Mouse (Mus musculus) hindbrain, embryonic 11.5 days (tissue): Measurements from ENCODE around the gene Fto. TPM values are rescaled to one million over a fixed set of nuclear protein-coding genes. Genes with fewer than 3 reads are reported as not detected.

Source experiments
- ATAC-seq: fragments of 200-750 bp; cut with Nextera tagmentation; 2 replicates; pipeline ENCODE4 v1.8.0; 2017; ENCODE audit warnings: mild to moderate bottlenecking, moderate TSS enrichment, moderate library complexity; ENCODE audit not compliant: low FRiP score
- DNase-seq: peaks from one replicate; pipeline ENCODE4 v3.0.0-alpha.2; 2015; ENCODE audit warnings: low spot score
- H3K27ac ChIP-seq: fragments of 300-500 bp; sonication (generic); 2 replicates; pipeline ENCODE4 v1.5.1; 2014; ENCODE audit warnings: mild to moderate bottlenecking, low read depth, low read length
- H3K27me3 ChIP-seq: fragments of 300-500 bp; sonication (generic); 2 replicates; pipeline ENCODE4 v1.6.1; 2014; ENCODE audit warnings: mild to moderate bottlenecking, low read length, moderate library complexity, mixed read lengths; ENCODE audit not compliant: control insufficient read depth, insufficient read depth
- H3K36me3 ChIP-seq: fragments of 300-500 bp; sonication (generic); 2 replicates; pipeline ENCODE4 v1.6.1; 2014; ENCODE audit warnings: mild to moderate bottlenecking, low read length, moderate library complexity, mixed read lengths; ENCODE audit not compliant: control insufficient read depth, insufficient read depth
- H3K4me1 ChIP-seq: fragments of 300-500 bp; sonication (generic); replicated peaks from 2 replicates; pipeline ENCODE4 v1.6.1; 2014; ENCODE audit warnings: low read length, mixed read lengths; ENCODE audit not compliant: control insufficient read depth, insufficient read depth
- H3K4me2 ChIP-seq: fragments of 300-500 bp; sonication (generic); replicated peaks from 2 replicates; pipeline ENCODE4 v1.6.1; 2014; ENCODE audit warnings: mild to moderate bottlenecking, low read depth, low read length
- H3K4me3 ChIP-seq: fragments of 300-500 bp; sonication (generic); 2 replicates; pipeline ENCODE4 v1.5.1; 2014; ENCODE audit warnings: low read depth, low read length
- H3K9ac ChIP-seq: fragments of 300-500 bp; sonication (generic); 2 replicates; pipeline ENCODE4 v1.6.1; 2014; ENCODE audit warnings: low read depth, low read length
- H3K9me3 ChIP-seq: fragments of 300-500 bp; sonication (generic); 2 replicates; pipeline ENCODE4 v1.6.1; 2016; ENCODE audit warnings: low read length; ENCODE audit not compliant: control insufficient read depth
- WGBS: fragments of 180-500 bp; shearing (Covaris S2); extraction: QIAGEN DNeasy Blood & Tissue Kit; methylation state at CpG from one replicate; pipeline ENCODE4 v1.1.7; 2014; 5-methylcytosine and 5-hydroxymethylcytosine counted together
- polyA plus RNA-seq: library from polyadenylated mRNA; unstranded; fragments of >200 nt; fragmentation: Nextera tagmentation; extraction: Ambion mirVana; gene quantifications from 2 replicates; pipeline ENCODE4 v1.2.1, GENCODE M21; 2014

Fto gene
- polyA plus RNA-seq, 1 experiment from 2014 or later: 94.7 TPM

DNA sequence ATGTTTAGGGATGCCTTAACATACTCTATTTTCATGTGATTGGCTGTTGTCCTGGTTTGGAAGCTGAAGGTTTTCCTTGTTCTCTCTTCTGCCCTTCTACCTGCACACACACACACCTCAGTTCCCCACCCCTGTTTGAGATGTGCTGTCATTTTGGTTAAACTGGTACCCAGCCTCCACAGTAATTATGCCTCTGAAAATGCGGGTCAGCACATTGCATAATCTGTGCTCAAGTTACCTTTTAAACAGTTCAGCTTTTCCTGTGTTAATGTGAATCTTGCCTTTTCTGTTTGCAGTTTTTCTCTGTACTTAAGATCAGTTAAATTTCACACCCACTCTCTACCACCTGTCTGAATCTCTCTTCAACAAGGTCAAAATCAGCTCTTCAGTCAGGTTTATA is 113.2 kb downstream of the Fto start:
- no peak for DNase-seq
- Histone ChIP-seq H3K4me3 (no peak overlapping the region), H3K4me1 (no peaks in the 10 kb centered on the region), H3K9ac (no peak overlapping the region), H3K27me3 (no peaks in the 10 kb centered on the region), H3K27ac (no peak overlapping the region), H3K36me3 (no peaks in the 10 kb centered on the region), H3K9me3 (no peaks in the 10 kb centered on the region), H3K4me2 (no peak overlapping the region)
- WGBS: 80% methylated on average over 1 of the region's 1 CpGs
- no peak for ATAC-seq

DNA sequence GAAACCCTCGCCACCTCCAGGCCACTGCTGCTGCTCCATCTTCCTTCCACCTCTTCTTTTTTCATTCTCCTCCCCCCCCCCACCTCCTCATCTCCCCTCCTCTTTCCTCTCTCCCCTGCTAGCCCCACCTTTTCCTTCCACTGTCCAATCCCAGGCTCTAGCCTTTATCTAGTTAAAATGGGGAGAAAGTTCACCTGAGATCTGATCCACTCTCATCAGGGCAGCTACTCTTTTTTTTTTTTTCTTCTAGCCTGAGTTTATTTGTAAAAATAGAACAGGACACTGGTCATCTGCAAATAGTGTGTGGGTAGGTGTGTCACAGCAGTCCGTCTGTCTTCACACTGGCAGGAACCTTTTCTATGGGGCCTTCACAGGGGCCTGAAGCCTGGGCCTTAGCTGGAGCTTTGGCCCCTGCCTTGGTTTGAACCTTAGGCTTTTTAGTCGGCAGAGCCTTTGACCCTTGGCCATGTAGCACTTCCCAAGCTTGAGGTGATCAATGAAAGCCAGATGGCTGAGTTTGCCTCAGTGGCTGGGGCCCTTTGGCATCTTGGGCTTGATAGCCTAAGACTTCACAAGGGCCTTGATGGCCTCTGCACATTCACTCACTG is 117.1 kb downstream of the Fto start:
- DNase-seq (no peak), ATAC-seq (no peak)
- H3K4me2 ChIP-seq: no peak overlapping the region
- no peaks in the 10 kb centered on the region for H3K27me3 ChIP-seq
- no peak overlapping the region for H3K4me3 ChIP-seq
- H3K36me3 ChIP-seq: no peaks in the 10 kb centered on the region
- no peaks in the 10 kb centered on the region for H3K9me3 ChIP-seq
- H3K9ac ChIP-seq: no peak overlapping the region
- no peaks in the 10 kb centered on the region for H3K4me1 ChIP-seq
- WGBS: 91% methylated on average over 3 of the region's 3 CpGs
- H3K27ac ChIP-seq: no peak overlapping the region

DNA sequence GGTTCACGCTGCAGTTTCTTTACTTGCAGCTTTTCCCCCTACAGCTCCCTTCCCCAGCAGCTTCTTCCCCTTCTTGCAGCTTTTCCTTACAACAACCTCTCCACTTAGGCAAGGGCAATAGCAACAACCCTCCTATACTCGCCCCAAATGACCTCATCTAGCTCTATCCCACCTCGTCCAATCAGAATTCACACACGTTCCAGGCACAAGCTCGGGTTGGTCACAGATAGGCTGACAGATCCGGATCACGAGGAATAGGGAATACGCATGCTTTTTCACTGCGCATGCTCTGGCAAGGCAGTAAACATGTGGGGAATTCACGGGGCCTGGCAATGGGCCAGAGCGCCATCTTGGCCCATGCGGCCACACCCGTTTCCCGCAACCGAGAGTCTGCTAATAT is 122.7 kb downstream of the Fto start:
- no peaks in the 10 kb centered on the region for H3K4me1 ChIP-seq
- no peaks in the 10 kb centered on the region for H3K36me3 ChIP-seq
- no peak for DNase-seq
- ATAC-seq: no peak
- H3K4me2 ChIP-seq: no peak overlapping the region
- H3K27me3 ChIP-seq: no peaks in the 10 kb centered on the region
- H3K9ac ChIP-seq: no peak overlapping the region
- WGBS: 97% methylated on average over 15 of the region's 15 CpGs
- no peak overlapping the region for H3K27ac ChIP-seq
- no peaks in the 10 kb centered on the region for H3K9me3 ChIP-seq
- no peak overlapping the region for H3K4me3 ChIP-seq

DNA sequence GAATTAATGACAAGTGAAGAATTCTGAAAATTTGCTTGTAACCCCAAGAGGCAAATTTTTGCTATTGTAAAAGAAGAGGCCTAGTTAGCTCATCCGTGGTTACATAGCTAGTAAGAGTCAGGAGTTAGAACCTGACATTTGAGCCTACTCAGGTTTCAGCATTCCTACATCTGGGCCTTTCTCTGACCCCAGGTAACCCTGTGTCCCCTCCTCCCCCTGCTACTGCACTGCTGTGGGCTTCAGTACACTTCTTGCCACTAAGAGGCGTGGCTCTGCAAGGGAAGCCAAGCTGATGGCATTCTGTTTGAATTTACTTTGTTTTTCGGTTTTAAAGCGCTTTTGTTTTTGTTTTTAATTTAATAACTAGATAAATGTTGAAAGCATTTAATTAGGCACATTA is 130.6 kb downstream of the Fto start:
- DNase-seq (no peak), ATAC-seq (no peak)
- Histone ChIP-seq H3K36me3 (no peaks in the 10 kb centered on the region), H3K4me1 (no peaks in the 10 kb centered on the region), H3K4me3 (no peak overlapping the region), H3K4me2 (no peak overlapping the region), H3K27ac (no peak overlapping the region), H3K9ac (no peak overlapping the region), H3K27me3 (no peaks in the 10 kb centered on the region), H3K9me3 (no peaks in the 10 kb centered on the region)
- 70% methylated on average over 4 of the region's 4 CpGs for WGBS

DNA sequence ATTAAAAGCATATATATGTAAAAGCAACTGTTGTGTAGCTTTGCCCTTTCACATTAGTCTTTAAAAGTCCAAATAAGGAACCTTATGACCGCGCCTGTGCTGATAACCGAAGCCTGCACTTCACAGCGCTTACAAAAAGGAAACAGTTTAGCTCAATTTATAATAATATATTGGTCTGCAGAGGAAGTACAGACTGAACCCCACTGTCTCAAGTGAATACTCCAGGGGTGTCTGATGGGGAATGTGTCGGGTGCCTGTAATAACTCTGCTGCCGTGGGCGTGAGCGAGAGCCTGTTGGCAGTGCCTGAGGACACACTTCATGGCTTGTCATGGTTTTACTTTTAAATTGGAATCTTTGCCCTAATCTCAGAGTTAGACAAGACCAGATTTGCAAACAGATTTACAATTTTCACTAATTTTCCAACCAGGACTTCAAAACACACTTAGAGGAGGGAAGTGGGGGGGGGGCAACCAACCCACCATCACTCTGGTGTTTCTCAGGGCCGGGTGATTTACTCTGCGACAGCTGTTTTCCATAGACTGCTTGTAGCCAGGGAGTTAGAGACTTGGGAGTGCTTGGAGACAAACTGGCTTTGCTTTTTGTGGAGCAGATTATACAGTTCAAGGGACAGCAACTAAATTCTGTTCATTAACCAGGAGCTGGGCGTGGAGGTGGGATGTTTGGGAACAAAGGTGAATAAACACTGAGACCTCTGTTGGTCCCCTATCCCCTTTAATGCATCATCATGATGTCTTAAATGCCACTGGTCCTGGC is 131.5 kb downstream of the Fto start:
- Histone ChIP-seq H3K27ac (no peak overlapping the region), H3K4me3 (no peak overlapping the region), H3K9ac (no peak overlapping the region), H3K4me1 (no peaks in the 10 kb centered on the region), H3K27me3 (no peaks in the 10 kb centered on the region), H3K36me3 (no peaks in the 10 kb centered on the region), H3K9me3 (no peaks in the 10 kb centered on the region), H3K4me2 (no peak overlapping the region)
- DNase-seq (no peak), ATAC-seq (no peak)
- whole genome bisulfite sequencing: 79% methylated on average over 11 of the region's 11 CpGs

DNA sequence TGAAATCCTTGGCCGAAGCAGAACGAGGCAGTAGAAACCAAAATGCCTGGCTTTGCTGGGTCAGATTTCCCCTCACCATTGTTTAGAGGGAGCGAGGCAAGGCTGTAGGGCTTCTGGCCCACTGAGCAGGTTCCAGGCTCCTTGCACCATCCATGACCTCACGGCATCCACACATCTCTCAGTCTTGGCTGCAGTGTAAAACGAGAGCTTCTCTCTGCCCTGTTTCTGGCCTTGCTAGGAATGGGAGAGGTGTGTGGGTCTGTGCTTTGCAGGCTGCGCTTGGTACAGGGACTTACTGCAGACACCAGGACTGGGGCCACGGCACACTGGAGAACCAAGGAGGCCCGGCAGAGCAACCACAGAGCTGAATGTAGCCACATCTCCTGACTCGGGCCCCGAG is 132.2 kb downstream of the Fto start:
- Histone ChIP-seq H3K36me3 (no peaks in the 10 kb centered on the region), H3K27ac (no peak overlapping the region), H3K27me3 (no peaks in the 10 kb centered on the region), H3K4me2 (no peak overlapping the region), H3K4me1 (no peaks in the 10 kb centered on the region), H3K9me3 (no peaks in the 10 kb centered on the region), H3K9ac (no peak overlapping the region), H3K4me3 (no peak overlapping the region)
- ATAC-seq: no peak
- WGBS: 82% methylated on average over 10 of the region's 10 CpGs
- DNase-seq: no peak

DNA sequence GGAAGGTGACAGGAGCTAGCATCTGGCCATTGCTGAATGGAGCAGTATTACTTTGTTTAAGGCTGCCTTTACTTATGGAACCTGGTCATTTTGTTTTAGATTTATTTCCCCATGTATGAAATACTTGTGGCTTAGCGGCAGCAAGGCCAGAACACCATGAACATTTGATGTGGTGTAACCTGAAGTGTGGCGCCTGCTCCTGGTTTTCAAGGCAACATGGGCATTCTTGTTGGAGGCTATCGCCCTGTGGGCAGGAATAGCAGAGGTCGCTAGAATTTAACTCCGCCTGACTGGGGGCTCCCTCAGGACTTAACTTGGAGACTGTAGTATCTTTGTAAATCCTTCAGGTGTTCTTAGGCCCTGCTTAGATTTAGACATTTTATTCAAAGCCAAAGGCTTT is 132.7 kb downstream of the Fto start:
- WGBS: 93% methylated on average over 5 of the region's 5 CpGs
- Histone ChIP-seq H3K27me3 (no peaks in the 10 kb centered on the region), H3K9ac (no peak overlapping the region), H3K4me2 (no peak overlapping the region), H3K27ac (no peak overlapping the region), H3K9me3 (no peaks in the 10 kb centered on the region), H3K4me1 (no peaks in the 10 kb centered on the region), H3K4me3 (no peak overlapping the region), H3K36me3 (no peaks in the 10 kb centered on the region)
- ATAC-seq (no peak), DNase-seq (no peak)

DNA sequence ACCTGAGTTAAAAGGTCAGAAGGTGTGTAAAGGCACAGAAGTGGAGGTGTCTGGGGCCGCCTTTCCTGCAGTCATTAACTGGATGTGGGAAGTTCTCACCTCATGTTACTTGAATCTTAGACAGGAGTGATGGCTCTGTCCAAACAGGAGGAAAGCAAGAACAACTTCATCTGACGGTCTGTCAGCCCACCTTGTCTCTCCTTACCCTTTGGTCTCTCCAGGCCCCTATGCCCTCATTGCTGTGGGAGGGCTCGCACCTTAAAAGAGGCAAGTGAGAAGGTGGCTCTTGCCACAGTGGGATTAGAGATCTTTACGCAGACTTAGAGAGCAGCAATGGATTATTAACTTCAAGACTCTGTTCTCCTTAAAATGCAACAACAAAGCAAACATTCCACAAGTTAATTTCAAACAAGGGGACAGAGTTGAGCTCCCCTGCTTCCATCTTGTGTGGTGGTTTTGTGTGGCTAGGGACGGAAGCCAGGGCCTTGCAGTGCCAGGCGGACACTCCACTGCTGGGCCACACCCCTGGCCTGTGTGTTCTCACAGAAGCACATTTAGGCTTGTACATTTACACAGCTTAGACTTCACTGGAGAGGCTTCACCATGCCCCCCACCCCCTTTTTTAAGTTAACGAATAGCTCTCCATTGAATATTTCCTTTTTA is 135.5 kb downstream of the Fto start:
- WGBS: 91% methylated on average over 7 of the region's 7 CpGs
- H3K4me3 ChIP-seq: no peak overlapping the region
- ATAC-seq: no peak
- H3K27me3 ChIP-seq: no peaks in the 10 kb centered on the region
- no peaks in the 10 kb centered on the region for H3K36me3 ChIP-seq
- no peak overlapping the region for H3K27ac ChIP-seq
- no peak overlapping the region for H3K9ac ChIP-seq
- H3K4me2 ChIP-seq: no peak overlapping the region
- H3K4me1 ChIP-seq: no peaks in the 10 kb centered on the region
- H3K9me3 ChIP-seq: no peaks in the 10 kb centered on the region
- DNase-seq: no peak

DNA sequence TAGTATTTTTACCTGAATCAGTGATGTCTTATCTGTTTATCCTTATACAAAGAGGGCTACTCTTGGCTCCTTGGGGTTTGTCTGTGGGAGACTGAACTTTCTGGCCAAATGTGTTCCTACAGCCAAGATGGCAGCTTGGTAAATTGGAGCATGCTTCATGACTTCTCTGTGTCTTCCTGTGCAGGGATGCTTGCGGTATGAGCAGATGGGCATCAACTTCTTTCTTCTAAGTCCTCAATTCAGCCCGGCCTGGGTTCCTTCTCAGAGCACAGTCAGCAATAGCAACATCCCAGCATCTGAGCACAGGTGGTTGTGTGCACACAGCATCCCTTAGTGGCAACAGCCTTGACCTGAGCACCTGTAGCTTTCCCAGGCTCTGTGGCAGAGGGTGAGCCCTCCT is 141.6 kb downstream of the Fto start:
- Histone ChIP-seq H3K27ac (no peak overlapping the region), H3K4me1 (no peaks in the 10 kb centered on the region), H3K4me2 (no peak overlapping the region), H3K9me3 (no peaks in the 10 kb centered on the region), H3K27me3 (no peaks in the 10 kb centered on the region), H3K4me3 (no peak overlapping the region), H3K9ac (no peak overlapping the region), H3K36me3 (no peaks in the 10 kb centered on the region)
- DNase-seq: no peak
- no peak for ATAC-seq
- WGBS: 98% methylated on average over 2 of the region's 2 CpGs
